In genomic region chr5:129908242-129908965, GRCm38 (mm10) we compare ENCODE assay signal across 8 mouse cellular contexts. TPM values are rescaled to one million over a fixed set of nuclear protein-coding genes. Genes with fewer than 3 reads are reported as not detected.
A peak's percentile ranks its signal among the peaks of the same experiment; 100 is the strongest.
DNase-seq lines count a peak whose midpoint lies in the region; ATAC-seq lines count a peak whose summit lies in the region.

Nupr1l (plus strand) TSS chr5:129908540.

- H3K4me3 ChIP-seq in brown adipose tissue, adult 24 weeks (ENCODE audit: insufficient read depth, low read depth, low read length), result peak within 1 kb of the TSS; percentile 80
- peak within 1 kb of the TSS; percentile 62 for H3K4me3 ChIP-seq in heart, embryonic 12.5 days
- peak within 1 kb of the TSS; percentile 75 for H3K4me3 ChIP-seq in kidney, embryonic 16.5 days (ENCODE audit: low read length)

- H3K27me3 ChIP-seq in heart, embryonic 12.5 days (replicated peaks), result no peaks in the 10 kb centered on the region
- H3K27me3 ChIP-seq in kidney, embryonic 16.5 days (ENCODE audit: insufficient read depth, low read length), result no peaks in the 10 kb centered on the region

- no peaks in the 10 kb centered on the region; the same call in 1 of the 2 replicates for H3K9me3 ChIP-seq in heart, embryonic 12.5 days (replicated peaks)
- H3K9me3 ChIP-seq in kidney, embryonic 16.5 days (ENCODE audit: low read length), result no peaks in the 10 kb centered on the region

- 1% methylated on average over 63 of the region's 63 CpGs for WGBS in heart, embryonic 12.5 days
- WGBS in kidney, embryonic 16.5 days, result under 1% methylated on average over 63 of the region's 63 CpGs

- peaks cover 7% of the 10 kb centered on the region; the same call in 1 of the 2 replicates for H3K4me1 ChIP-seq in brown adipose tissue, adult 24 weeks (ENCODE audit: control insufficient read depth, insufficient read depth, insufficient read length, low read length)
- 0 out of 2 replicates have a peak, but pooled peaks cover 3% of the 10 kb centered on the region for H3K4me1 ChIP-seq in heart, embryonic 12.5 days (replicated peaks)
- H3K4me1 ChIP-seq in kidney, embryonic 16.5 days (ENCODE audit: insufficient read depth, low read length), result peaks cover 11% of the 10 kb centered on the region

- ATAC-seq in erythroid progenitor cell, adult 5-6 weeks (replicated peaks; ENCODE audit: low FRiP score, poor library complexity, severe bottlenecking), result peak; percentile 98
- ATAC-seq in heart, embryonic 12.5 days (ENCODE audit: insufficient number of reproducible peaks, low FRiP score), result peak; percentile 98
- ATAC-seq in kidney, embryonic 16.5 days (ENCODE audit: low FRiP score, low TSS enrichment), result peak; percentile 98

- H3K4me2 ChIP-seq in heart, embryonic 12.5 days, result peak within 1 kb of the TSS; percentile 88
- peak within 1 kb of the TSS; percentile 69 for H3K4me2 ChIP-seq in kidney, embryonic 16.5 days (replicated peaks; ENCODE audit: low read depth, low read length)

- no peaks in the 10 kb centered on the region for H3K36me3 ChIP-seq in heart, embryonic 12.5 days
- H3K36me3 ChIP-seq in kidney, embryonic 16.5 days (ENCODE audit: insufficient read depth, low read length), result no peaks in the 10 kb centered on the region

- peak within 1 kb of the TSS; percentile 76 for H3K9ac ChIP-seq in heart, embryonic 12.5 days
- peak within 1 kb of the TSS; percentile 86 for H3K9ac ChIP-seq in kidney, embryonic 16.5 days (replicated peaks; ENCODE audit: low read length)

- H3K27ac ChIP-seq in brown adipose tissue, adult 24 weeks (replicated peaks; ENCODE audit: low read depth, low read length), result peak within 1 kb of the TSS; percentile 74
- peak within 1 kb of the TSS; percentile 83 for H3K27ac ChIP-seq in heart, embryonic 12.5 days (ENCODE audit: poor library complexity, severe bottlenecking)
- H3K27ac ChIP-seq in kidney, embryonic 16.5 days (ENCODE audit: low read length), result peak within 1 kb of the TSS; percentile 97

- DNase-seq in CD4-positive helper T cell, adult 2 months (ENCODE audit: low read depth, low spot score), result peak; percentile 74
- peak; percentile 93 for DNase-seq in liver
- peak; percentile 41 to 60 for DNase-seq in monocyte, adult 2 months (ENCODE audit: low read depth in 1 of 2, low spot score in 2 of 2)
- DNase-seq in spleen, postnatal 14 days (ENCODE audit: low spot score in 2 of 2), result peak; percentile 73 to 81

RNA-seq across cellular contexts. Expression of gene Nupr1l, which starts in this region (rescaled TPM):
- polyA plus RNA-seq in brown adipose tissue, adult 24 weeks (2012; ENCODE audit: insufficient read depth, insufficient read length, missing spikeins), result 4.1 and 6.2 TPM in 2 replicates
- total RNA-seq in erythroid progenitor cell, adult 5-6 weeks (2015; ENCODE audit: low replicate concordance), result not detected in 2 replicates
- 0.64 TPM in 1 of 2 replicates, not detected in the other for total RNA-seq in erythroid progenitor cell, adult 5-6 weeks (2017; ENCODE audit: low replicate concordance)
- polyA plus RNA-seq in heart, embryonic 12.5 days (2016; fragmentation: Nextera tagmentation; extraction: Ambion mirVana), result 2.0 and 2.3 TPM in 2 replicates
- polyA plus RNA-seq in kidney, embryonic 16.5 days (2015; fragmentation: Nextera tagmentation; extraction: Ambion mirVana), result 4.4 and 4.9 TPM in 2 replicates

Comparison
In these comparisons a context has a peak if more than half of its experiments do, and no peak if none do; other contexts are left out.
1. Peak in every context shown above with its lines: DNase-seq, ATAC-seq, H3K4me3 ChIP-seq and H3K27ac ChIP-seq.
2. Peak in ATAC-seq in erythroid progenitor cell, adult 5-6 weeks; RNA of the gene not detected or under 1 TPM.